Mouse (Mus musculus) liver, adult 10 weeks (tissue): ENCODE measurements around the gene Sertm1. TPM values are rescaled to one million over a fixed set of nuclear protein-coding genes. Genes with fewer than 3 reads are reported as not detected.

ENCODE experiments used
- polyA plus RNA-seq: library from polyadenylated mRNA; stranded (reverse); fragments of 350-450 nt; fragmentation: Illumina TruSeq; extraction: RNeasy Lipid Tissue Mini Kit (QIAGEN cat#74804); gene quantifications from one replicate; pipeline ENCODE4 v1.2.3, GENCODE M21; 2014; ENCODE audit warnings: low read depth, low replicate concordance

Gene Sertm1
- not detected for polyA plus RNA-seq

DNA sequence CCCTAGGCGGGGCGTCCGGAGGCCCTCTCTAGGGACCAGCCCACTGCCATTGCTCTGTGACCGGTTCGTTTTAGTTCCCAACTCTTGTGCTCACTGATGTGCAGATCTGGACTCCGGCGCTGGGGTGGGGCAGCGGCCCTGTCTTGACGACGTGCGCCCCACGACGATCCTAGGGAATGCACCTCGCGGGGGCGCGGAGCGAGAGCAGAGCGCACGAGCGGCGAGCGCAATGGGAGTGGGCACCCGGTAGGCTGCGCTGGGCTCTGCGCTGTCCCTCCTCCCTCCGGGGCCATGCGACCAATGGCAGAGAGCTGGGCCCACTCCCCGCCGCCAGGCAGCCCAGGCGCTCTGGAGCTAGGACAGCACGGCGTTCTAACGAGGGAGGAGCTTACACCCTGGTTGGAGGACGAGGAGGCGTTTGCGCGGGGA lies at the start of gene Sertm1:
Gene Sertm1 (minus strand): TSS at position 245 of the 429 bp plus-strand sequence.

Other genes with a start within 250 kb of the Sertm1 start
- gene Supt20, start 223.1 kb downstream of the Sertm1 start, polyA plus RNA-seq, result 24.7 TPM
- gene Gm21958, start 201.5 kb downstream of the Sertm1 start, polyA plus RNA-seq, result not detected
- gene Exosc8, start 180.5 kb downstream of the Sertm1 start, polyA plus RNA-seq, result 10.5 TPM
- gene Alg5, start 180.3 kb downstream of the Sertm1 start, polyA plus RNA-seq, result 32.7 TPM
- gene Smad9, start 160.3 kb downstream of the Sertm1 start, polyA plus RNA-seq, result 8.5 TPM
- 10.9 TPM for gene Rfxap, start 108.1 kb downstream of the Sertm1 start, polyA plus RNA-seq
- not detected for gene Ccna1, start 139.6 kb upstream of the Sertm1 start, polyA plus RNA-seq
- gene Spg20, start 196.2 kb upstream of the Sertm1 start, polyA plus RNA-seq, result 23.4 TPM
- gene Ccdc169, start 221.5 kb upstream of the Sertm1 start, polyA plus RNA-seq, result 0.40 TPM